Mouse (Mus musculus) olfactory bulb, adult 2 months (tissue): ENCODE measurements around the gene Xpo6.

Experiments
- CTCF ChIP-seq: fragments of 200-500 bp; IDR thresholded peaks from 2 replicates; pipeline ENCODE4 v1.5.1; 2012; ENCODE audit warnings: low read depth, mild to moderate bottlenecking, low read length, moderate library complexity; ENCODE audit not compliant: insufficient read depth
- POLR2A ChIP-seq: fragments of 200-500 bp; IDR thresholded peaks from 2 replicates; pipeline ENCODE4 v1.6.1; 2012; ENCODE audit warnings: mild to moderate bottlenecking, low read depth, low read length, moderate library complexity; ENCODE audit not compliant: insufficient read depth

DNA sequence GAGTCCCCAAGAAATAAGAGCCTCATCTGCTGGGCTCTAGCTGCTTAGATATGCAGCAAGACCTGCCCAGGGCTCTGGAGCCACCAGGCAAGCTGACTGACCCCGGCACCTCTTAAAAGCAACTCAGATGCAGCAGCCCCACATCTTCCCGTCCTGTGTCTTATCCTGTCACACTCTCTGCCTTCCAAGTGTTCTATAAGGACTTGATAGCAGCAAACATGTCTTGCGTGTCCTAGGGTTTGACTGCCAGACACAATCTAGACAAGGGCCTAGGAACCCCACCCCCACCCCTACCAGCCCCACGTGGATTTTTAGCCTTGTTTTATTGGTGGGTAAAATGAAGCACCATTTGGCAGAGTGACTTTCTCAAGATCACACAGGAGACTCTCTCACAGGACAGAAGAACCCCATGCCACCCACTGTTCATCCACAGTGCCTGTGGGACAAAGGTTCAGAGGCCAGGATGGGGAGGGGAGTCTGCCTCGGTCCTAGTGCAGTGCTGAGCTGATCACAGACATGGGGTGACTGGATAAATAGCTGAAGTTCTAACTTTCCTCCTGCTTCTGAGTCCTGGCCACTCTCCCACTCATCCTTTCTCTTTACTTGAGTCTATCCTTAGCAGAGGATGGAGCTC, 134.9 kb downstream of the Xpo6 start:
- TF ChIP-seq POLR2A: no peak
- no peak for TF ChIP-seq CTCF
